Mouse (Mus musculus): Measurements from ENCODE around the gene Chrna10. TPM values are rescaled to one million over a fixed set of nuclear protein-coding genes. Genes with fewer than 3 reads are reported as not detected.
A peak's percentile ranks its signal among the peaks of the same experiment; 100 is the strongest.

Chrna10 gene
- not detected for total RNA-seq (2021)
- long read RNA-seq, experiment 1: 0 reads
- long read RNA-seq, experiment 2: 0 reads

DNA sequence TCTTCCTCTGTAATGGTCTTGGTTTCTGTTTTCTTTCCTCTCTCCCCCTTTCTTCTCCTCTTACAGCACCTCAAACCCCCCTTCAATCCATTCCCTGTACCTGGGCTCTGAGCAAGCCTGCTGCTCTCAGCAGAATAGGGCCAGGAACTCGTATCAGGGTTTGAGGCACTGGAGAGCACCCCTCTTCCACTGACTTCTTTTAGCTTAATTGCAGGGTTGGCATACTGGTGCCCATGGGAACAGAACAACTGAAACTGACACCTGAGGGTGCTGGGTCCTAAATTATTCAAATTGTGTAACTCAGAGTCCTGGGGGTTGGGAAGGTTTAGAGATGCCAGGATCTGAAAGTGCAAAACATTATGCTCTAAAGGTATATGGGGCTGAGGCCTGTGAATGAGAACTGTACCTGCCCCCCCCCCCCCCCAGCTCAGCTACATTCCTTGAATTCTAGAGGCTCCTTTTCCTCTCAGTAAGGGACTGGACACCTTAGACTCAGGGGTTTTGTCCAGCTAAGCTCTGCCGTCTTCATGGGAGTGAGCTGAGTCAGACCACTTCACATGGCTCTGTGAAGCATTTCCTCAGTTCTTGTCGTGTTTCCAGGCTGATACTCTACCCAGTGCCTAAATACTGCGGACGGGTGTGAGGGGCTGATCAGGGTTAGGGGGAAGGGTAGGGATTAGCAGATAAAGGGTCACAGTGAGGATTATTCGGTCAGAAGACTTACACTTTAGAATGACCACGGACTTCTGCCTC lies at the start of gene Chrna10:
Gene Chrna10 (minus strand): TSS at position 250 of the 753 bp plus-strand sequence.
- DNase-seq (ENCODE audit: low spot score in 2 of 2): no peak

DNA sequence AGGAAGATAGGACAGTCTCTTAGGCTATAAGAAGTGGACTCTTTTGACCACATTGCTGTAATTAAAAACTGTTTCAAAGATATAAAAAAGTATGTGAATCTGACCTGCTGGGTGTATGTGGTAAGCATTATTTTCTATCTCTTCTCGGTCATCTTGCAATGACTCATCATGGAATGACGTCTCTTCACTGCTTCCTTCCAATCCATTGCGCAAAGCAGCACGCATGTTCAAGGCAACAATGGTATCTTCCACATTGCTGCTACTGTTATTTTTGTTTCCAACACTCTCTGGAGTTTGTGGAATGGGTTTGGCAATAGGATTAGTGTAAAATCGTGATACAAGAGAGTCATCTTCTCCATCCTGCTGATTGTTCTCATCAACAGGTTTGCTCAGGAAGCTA lies 37.1 kb upstream of the Chrna10 start:
- no peak for DNase-seq (ENCODE audit: low spot score in 2 of 2)

DNA sequence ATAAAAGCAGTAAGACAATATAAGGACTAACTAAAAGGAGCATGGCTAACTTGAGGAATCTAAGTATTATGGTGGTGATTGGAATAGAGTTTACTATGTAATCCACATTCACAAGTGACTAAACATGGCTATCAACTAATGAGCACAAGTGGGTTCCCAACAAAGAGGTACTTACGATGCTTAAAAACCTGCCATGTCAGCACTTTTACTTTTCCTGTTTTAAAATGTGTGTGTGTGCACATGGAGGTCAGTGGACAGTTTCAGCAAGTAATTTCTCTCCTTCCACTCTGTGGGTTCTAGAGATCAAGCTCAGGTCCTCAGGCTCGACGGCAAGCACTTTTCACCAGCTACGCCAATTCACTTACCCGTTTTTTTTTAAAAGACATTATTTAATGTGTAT lies 21.3 kb upstream of the Chrna10 start:
- no peak for DNase-seq (ENCODE audit: low spot score in 2 of 2)

DNA sequence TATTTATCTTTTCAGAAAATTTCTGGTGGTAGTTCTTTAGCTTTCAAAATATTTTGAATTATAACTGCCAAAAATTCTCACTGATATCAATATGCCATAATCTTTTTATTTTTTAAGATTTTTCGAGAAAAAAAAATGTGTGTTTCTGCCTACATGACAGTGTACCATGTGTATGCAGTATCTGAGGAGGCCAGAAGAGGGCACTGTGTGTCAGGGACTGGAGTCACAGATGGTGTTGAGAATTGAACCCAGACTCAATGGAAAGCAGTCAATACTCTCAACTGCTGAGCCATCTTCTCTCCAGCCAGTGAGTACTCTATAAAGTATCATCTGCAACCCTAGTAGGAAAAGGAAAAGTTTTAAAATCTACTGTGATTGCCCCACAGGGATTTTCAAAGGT lies 20.8 kb upstream of the Chrna10 start:
- DNase-seq (ENCODE audit: low spot score in 2 of 2): no peak

DNA sequence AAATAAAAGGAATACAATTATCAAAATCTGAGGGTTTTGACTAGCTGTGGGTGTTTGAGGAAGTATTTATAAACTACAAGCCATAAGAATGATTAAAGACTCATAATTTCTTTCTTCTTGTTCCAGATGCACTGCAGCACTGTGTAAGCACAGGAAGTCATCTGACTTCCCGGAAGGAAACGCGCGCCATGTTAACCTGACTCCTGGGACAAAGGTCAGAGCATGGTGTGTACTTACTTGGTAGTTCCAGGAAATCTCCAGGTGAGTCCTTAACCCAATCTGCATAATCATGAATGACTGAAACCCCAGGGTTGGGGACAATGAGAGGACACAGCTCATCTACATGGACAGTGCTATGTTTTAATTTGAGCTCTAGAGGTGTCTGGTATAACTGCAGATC lies 15.8 kb upstream of the Chrna10 start:
- no peak for DNase-seq (ENCODE audit: low spot score in 2 of 2)

DNA sequence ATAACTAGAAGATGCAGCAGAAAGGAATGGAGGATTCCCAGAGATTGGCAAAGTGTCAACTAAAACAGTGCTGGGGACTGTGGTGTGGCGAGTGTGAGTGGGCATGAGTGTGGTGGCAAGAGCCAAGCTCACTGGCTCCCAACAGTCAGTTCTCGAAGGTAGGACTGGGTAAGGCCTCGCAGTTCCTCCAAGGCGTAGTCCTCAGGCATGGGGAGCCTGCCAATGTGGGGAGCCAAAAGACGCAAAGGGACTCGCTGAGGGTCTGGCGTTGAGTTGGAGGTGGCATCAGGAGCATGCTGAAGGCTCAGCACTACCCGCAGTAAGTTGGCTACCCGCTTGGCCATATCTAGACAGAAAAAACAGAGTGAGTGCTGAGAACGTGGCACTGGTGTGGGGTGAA lies 3.7 kb upstream of the Chrna10 start:
- no peak for DNase-seq (ENCODE audit: low spot score in 2 of 2)

DNA sequence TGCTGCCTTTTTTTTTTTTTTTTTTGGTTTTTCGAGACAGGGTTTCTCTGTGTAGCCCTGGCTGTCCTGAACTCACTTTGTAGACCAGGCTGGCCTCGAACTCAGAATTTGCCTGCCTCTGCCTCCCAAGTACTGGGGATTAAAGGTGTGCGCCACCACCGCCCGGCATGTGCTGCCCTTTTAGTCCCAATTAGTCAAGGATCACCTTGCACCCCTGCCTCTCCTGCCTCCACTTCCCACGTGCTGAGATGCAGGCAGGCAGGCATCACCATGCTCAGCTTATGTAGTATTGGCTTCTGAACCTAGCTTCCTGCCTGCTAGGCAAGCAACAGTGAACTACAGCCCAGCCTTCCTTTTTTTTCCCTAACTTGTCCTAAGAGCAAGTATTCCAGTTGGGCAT lies 754 bp upstream of the Chrna10 start:
- no peak for DNase-seq (ENCODE audit: low spot score in 2 of 2)

DNA sequence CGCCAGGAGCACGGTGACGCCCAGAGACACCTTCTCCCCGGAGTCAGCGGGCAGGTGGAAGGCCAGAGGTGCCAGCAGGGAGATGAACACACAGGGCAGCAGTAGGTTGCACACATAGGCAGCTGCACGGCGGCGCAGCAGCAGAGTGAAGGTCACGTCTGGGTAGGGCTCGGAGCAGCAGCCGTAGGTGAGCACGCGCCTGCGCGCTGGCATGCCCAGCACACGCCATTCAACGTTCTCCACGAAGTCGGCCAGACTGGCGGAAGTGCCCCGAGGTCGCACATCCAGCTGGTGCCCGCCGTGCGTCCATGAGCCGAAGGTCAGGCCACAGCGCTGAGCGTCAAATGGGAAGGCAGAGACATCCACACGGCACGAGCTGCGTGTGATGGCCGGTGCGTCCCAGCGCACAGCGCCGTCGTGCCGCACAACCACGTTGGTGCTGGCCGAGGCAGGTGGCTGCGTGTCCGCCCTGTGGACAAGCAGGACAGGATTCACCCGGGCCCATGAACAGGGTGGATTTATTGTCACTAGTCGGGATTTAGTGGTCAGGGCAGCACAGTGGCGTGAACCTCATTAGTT lies 3.4 kb downstream of the Chrna10 start:
- DNase-seq (ENCODE audit: low spot score in 2 of 2): no peak

DNA sequence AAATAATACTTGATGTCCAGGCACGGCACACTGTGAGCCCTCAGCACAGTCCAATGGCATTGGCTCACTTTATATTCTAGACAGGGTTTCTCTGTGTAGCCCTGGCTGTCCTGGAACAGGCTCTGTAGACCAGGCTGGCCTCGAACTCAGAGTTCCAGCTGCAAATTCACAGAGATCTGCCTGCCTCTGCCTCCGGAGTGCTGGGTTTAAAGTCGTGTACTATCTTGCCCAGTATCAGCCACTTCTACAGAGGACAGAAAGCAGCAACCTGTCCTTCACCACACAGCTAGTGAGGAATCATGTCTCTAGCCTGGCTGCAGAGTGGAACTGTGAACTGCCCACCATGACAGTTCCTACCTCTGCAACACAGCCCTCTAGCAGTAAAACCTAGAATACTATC lies 6.9 kb downstream of the Chrna10 start:
- DNase-seq (ENCODE audit: low spot score in 2 of 2): no peak

DNA sequence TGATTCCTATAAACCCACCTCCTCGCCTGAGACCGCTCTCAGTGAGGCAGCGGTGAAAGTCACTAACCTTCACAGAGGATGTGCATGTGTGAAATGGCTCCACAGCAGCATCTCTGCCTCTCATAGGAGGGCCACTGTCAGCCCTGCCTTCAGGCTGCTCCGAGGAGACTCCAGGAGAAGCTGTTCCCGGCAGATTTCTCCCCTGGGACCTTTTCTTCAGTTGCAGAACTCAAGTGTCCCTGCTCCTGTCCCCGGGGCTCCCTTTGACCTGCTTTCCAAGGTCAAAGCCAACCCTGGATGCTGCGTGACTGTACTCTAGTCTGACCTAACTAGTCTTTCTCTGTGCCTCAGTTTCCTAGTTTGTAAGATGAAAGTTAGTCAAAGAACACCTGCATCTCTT lies 7.5 kb downstream of the Chrna10 start, which contains the start of gene Art5:
Gene Art5 (minus strand): TSS at position 319 of the 400 bp plus-strand sequence.
- DNase-seq (ENCODE audit: low spot score in 2 of 2): no peak

DNA sequence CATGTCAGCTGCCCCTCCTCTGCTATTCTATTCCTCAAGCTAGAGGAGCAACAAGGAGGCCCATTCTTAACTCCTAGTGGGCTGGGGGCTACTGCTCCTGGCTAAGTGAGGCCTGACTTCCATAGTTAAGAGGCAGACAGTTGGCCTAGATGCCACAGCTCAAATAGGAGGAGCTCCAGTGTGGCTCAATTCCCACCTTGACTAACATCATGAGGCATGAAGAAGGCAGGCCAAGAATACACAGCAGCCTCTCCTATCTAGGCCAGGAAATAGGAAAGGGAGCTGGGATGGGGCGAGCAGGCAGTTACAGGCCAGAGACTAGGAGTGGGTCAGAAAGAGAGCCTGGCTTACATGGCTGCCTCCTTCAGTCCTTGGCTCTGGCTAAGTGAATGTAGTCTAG lies 8.4 kb downstream of the Chrna10 start:
- DNase-seq (ENCODE audit: low spot score in 2 of 2): no peak

DNA sequence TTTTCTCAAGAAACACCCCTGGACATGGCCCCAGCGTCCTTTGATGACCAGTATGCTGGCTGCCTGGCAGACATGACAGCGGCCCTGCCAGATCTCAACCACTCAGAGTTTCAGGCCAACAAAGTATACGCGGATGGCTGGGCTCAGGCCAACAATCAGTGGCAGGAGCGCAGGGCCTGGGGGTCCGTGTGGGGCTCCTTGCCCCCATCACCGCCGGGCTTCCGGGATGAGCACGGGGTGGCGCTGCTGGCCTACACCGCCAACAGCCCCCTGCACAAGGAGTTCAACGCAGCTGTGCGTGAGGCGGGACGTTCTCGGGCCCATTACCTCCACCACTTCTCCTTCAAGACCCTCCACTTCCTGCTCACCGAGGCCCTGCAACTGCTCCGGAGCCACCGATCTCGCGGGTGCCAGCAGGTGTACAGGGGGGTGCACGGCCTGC lies 9.9 kb downstream of the Chrna10 start:
- peak in 1 of 2 experiments; percentile 15 for DNase-seq (ENCODE audit: low spot score in 2 of 2)

DNA sequence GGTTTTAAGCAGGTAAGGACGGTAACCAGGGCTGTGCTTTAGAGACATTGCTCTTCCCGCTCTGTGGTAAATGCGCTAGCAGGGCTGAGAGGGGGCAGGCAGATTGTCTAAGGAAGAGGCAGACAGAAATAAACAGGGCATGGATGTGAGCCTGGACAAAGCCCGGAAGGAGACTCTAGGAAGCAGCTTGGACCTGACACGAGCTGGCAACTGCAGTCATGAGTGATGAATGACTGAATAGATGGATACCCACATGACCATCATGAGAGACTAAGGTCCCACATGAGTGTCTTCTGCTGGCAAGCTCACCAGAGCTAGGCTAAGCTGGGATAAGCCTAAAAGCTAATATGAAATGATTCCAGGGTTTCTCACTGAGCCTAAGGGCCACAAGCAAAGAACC lies 12.5 kb downstream of the Chrna10 start:
- DNase-seq (ENCODE audit: low spot score in 2 of 2): no peak

DNA sequence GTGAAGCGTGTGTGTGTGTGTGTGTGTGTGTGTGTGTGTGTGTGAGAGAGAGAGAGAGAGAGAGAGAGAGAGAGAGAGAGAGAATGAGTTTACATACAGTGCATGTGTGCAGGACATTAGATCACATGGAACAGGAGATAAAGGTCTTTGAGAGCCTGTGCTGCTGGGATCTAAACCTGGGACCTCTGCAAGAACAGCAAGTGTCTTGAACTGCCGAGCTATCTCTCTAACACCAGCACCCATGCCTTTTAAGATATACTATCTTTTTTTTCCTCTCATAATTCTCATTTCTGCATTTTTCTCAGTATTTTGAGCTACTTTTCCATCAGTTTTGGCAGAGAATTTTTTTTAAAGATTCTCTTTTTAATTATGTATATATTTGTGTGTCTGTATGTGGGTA lies 13.1 kb downstream of the Chrna10 start:
- DNase-seq (ENCODE audit: low spot score in 2 of 2): no peak

DNA sequence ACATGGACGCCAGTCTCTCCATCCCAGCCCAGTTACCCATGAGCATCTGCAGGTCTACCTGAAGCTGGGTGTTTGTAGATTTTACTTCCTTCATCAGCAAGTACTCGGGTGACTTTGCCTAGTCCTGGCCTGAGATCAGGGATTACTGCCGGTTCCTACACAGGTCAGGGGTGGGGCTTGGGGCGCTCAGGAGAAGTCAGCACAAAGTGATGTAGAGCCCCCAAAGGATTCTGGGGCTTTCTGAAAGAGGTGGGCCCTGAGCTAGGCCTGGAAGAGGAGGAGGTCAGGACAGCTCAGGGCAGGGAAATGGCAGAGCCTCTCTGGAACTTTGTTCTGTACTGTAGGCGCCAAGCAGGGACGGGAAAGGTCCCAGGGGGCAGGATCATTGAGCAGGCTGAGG lies 13.9 kb downstream of the Chrna10 start:
- DNase-seq (ENCODE audit: low spot score in 2 of 2): no peak

DNA sequence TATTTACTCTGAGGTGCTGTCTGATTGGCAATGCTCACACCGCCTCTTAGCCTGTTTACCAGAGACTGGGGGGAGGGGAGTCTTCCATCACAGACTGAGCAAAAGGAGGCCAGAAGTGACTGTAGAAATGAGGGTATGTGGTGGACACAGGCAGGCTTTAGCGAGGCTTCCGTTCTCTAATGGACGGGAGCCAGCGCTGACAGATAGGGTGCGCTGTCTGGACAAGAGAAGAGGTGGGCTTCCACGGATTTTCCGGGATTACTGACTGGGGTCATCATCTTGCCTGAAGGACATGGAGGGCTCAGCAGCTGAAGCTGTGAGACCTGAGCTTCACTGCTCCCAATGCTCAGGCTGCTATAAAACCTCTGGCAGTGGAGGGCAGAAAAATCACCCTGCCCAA lies 14.4 kb downstream of the Chrna10 start:
- DNase-seq (ENCODE audit: low spot score in 2 of 2): no peak

DNA sequence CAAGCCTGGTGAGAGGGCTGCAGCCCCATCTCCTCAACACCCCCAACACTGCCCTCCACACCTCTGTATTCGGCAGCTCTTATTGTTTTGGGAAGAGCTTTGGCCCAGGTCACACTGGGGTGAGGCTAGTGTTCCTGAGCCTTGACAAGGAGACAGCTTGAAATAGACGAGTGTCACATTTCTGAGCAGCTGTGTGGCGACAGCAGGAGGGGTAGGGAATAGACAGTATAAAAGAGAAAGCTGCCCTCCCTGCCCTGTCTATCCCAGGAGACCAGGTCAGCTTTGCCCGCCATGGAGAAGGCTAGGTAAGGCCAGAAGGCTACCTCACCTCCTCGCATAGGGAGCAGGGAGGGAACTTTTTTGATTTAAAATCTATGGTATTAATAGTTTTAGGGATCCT lies 15.1 kb downstream of the Chrna10 start, which contains the start of gene Art1:
Gene Art1 (plus strand): TSS at position 257 of the 400 bp plus-strand sequence.
- no peak for DNase-seq (ENCODE audit: low spot score in 2 of 2)

DNA sequence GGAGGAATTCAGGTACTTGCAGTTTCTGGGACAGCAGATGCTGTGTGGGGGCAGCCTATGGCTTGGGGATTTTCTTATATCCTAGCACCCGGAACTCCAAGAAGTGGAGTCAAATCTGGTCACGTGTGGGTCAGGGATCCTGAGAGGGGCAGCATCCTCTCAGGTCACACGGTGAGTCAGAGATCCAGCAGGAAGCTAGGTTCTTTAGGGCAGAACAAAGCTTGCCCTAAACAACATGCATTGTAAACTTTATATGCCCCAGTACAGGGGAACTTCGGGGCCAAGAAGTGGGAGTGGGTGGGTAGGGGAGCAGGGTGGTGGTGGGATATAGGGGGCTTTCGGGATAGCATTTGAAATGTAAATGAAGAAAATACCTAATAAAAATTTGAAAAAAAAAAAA lies 15.8 kb downstream of the Chrna10 start:
- DNase-seq (ENCODE audit: low spot score in 2 of 2): no peak

DNA sequence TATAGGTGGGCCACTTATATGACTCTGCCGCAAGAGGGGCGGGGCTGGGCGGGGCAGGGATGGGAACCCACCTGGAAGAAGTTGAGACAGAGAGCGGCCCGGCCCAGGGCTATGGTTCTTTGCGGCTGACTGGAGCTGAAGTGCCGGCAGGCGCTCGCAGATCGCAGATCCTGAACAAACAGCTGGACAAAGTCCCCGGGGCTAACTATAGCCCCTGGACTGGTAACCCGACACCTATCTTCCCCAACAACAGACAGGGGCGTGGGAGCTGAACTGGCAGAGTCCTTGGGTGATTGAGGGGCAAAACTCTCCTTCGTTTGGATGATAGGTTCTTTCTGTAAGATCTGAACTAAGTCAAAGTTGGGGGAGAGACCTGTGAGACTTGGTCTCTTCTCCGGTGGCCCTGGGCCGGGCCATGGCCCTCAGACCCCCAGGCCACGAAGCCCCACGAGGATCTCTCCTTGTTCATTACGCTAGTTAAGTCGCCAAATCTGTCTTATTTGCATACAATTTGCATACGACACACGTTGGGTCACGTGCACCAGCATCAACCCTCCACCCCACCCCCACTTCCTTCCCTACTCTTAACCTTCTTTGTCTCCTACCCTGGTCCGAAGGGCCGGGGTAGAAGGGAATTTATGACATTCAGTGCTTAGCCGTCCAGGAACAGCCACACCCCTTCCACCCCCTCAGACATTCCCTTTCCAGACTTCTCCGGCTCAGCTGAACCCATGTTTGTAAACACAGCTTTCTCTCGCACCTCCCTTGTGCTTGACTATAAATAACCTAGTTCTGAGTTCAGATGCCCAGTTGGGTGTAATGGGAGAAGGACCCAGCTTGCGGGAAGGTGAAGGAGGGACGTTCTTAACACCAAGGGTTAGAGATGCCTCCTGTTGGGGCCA lies 16.6 kb downstream of the Chrna10 start:
- no peak for DNase-seq (ENCODE audit: low spot score in 2 of 2)

DNA sequence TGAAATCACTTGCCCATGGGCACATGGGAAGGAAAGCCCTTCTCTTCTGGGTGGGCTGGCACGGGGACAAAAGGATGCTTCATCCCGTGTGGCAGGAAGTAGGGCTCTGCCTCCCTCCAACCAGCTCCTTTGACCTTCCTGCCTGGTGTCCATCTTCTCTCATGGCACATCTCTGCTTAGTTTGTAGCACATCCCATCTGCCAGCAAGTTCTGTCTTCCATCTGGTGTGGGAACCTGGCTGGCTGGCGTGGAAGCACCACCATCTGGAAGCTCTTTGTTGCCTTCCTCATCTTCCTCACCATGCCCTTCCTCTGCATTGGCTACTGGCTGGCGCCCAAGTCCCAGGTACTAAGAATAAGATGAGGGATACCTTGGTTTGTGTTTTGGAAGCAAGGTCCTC lies 29.3 kb downstream of the Chrna10 start:
- DNase-seq (ENCODE audit: low spot score in 2 of 2): no peak

DNA sequence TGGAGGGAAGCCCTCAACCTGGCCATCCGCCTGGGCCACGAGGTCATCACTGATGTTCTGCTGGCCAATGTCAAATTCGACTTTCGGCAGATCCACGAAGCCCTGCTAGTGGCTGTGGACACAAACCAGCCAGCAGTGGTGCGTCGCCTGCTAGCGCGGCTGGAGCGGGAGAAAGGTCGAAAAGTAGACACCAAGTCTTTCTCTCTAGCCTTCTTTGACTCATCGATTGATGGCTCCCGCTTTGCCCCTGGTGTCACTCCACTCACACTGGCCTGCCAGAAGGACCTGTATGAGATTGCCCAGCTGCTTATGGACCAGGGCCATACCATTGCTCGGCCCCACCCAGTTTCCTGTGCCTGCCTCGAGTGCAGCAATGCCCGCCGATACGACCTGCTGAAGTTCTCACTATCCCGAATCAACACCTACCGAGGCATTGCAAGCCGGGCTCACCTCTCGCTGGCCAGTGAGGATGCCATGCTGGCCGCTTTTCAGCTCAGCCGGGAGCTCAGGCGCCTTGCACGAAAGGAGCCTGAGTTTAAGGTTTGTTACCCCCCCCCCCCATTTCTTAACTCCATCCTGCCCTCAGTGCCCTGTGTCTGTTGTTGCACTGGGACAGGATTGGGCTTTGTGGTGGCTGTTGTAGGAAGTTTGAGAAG lies 32.5 kb downstream of the Chrna10 start:
- DNase-seq (ENCODE audit: low spot score in 2 of 2): no peak

Data from gastrocnemius, postnatal 4 days (tissue).